Mouse (Mus musculus) c-Kit-positive CD71-positive TER-119-positive erythroid progenitor cells, embryonic 14.5 days (primary cell): ENCODE data around the gene Spg21.

Source experiments
- DNase-seq: peaks from one replicate; pipeline ENCODE4 v3.0.0-alpha.2; 2013; ENCODE audit warnings: low spot score

Spg21 gene

GRCm38 (mm10) chr9:65535789-65536469 lies 75.2 kb downstream of the Spg21 start:
- no peak for DNase-seq

GRCm38 (mm10) chr9:65536491-65536890 lies 75.7 kb downstream of the Spg21 start:
- DNase-seq, result no peak
